Mouse (Mus musculus) lung, postnatal 4 days (tissue): Measurements from ENCODE around the gene Klhl26.

ENCODE experiments used
- DNase-seq, 2 experiments: peaks; one replicate each; pipeline ENCODE4 v3.0.0; 2021

Gene Klhl26

DNA sequence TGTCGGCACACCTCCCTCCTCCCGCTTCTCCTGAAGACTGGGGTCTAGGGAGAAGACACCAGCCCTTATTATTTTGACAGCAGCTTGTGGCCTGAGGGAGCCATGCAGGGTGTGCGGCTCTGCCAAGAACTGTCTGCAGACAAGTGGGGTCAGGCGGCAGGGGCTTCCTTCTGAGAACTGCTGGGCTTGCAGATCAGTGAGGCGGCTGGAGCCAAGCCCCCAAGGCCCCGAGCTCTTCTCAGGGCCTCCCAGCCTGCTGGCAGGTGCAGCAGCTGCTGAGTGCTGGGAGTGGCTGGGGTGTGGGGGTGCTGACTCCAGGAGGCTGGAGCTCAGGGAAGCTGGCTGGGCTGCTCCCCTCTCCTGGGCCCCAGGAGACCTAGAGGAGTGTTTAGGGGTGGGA lies 68.5 kb downstream of the Klhl26 start:
- DNase-seq, result no peak

DNA sequence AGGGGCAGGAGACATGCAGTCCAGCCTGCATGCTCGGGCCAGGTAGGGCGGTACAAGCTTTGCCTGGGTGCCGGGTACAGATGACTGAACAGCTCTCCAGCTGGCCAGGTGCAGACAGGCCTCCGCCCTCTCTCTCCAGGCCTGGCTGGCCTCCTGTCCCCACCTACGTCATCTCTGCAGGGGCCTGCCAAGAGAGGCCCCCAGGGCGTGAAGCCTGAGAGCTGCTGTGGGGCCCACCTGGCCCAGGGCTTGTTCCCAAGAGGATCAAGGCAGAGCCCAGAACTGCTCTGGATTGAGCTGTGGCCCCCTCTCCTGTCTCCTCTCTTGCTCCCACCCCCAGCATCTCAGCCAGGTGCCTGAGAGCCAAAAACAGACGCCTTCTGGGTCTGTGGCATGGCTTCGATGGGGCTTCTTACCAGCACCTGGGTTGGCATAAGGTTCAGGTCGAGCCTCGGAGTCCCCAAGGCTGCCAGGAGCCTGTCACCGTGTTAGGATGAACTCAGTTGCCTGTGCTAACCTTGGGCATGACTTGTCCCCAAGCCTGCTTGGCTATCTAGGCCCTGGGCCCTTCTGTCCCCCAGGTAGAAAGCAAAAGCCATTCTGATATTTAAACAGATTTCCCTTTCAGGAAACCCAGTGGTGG lies 70.2 kb downstream of the Klhl26 start:
- DNase-seq, result peak in 1 of 2 experiments; percentile 54

DNA sequence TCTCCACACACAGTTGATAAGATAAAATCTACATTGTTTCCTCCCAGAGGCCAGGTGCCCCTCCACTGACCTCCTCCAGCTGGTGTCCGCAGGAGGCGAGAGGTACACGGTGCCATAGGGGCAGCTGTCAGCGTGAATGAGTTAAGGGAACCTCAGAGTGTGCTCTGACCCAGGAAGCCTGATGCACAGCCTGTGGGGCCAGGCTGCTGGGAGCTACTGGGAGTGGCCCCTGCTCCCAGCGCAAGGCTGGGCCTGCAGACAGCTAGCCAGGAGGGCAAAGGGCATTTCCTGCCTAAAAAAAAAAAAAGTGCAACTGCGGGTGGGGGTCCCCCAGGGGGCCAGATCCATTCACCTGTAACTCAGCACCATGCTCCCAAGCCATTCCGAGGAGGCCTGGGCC lies 71.6 kb downstream of the Klhl26 start:
- DNase-seq, result no peak

DNA sequence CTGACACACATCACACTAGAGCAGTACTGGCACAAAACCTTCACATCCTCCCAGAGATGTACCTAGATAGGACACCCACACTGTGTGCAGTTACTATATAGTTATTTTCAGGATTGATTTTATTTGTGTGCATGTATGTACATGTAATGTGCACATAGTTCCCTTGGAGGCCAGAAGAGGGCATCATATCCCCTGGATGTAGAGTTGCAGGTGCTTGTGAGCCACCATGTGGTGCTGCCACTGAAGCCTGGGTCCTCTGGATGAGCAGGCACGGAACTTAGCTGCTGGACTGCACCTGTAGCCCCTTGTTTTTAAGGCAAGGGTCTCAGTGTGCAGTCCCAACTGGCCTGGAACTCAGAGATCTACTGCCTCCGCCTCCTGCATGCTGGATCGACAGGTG lies 72.6 kb downstream of the Klhl26 start:
- no peak for DNase-seq
